Mouse (Mus musculus) gastrocnemius, adult 2 months (tissue): ENCODE data around the gene Muc13. TPM values are rescaled to one million over a fixed set of nuclear protein-coding genes. Genes with fewer than 3 reads are reported as not detected.
A peak's percentile ranks its signal among the peaks of the same experiment; 100 is the strongest.

Source experiments
- DNase-seq: peaks from one replicate; pipeline ENCODE4 v3.0.0; 2022
- H3K27ac ChIP-seq: fragments of 200-600 bp; 2 replicates; pipeline ENCODE4 v1.8.1; 2022; ENCODE audit warnings: mild to moderate bottlenecking
- H3K4me3 ChIP-seq: fragments of 200-600 bp; 2 replicates; pipeline ENCODE4 v1.8.1; 2022; ENCODE audit warnings: mild to moderate bottlenecking, moderate library complexity
- CTCF ChIP-seq: fragments of 200-600 bp; IDR thresholded peaks from 2 replicates; pipeline ENCODE4 v1.8.1; 2022; ENCODE audit warnings: antibody characterized with exemption, mild to moderate bottlenecking, moderate library complexity
- intact Hi-C: fragments of 180-260 bp; cut with DNase I; formaldehyde crosslinking; loops from one replicate; pipeline ENCODE4 v1.15.1; 2025
- total RNA-seq, 2 experiments: library from RNA; stranded (reverse); gene quantifications; 2 replicates each; pipeline ENCODE4 v1.2.3; 2021

Muc13 gene
- total RNA-seq, 2 experiments from 2014 or later: not detected

DNA sequence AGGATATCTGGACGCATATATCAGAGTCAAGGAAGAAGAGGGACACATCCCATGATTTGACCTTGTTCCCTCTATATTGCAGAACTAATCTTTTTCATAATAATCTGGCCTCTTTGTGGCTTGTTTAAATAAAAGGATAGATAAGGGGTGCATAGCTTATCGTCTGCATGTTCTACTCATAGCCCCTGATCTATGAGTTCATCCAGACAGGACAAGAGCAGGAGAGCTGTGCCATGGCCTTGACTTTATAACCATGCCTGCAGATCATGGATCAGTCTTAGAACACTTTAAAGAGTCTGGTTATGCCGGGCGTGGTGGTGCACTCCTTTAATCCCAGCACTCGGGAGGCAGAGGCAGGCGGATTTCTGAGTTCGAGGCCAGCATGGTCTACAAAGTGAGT lies 34.6 kb upstream of the Muc13 start:
- H3K27ac ChIP-seq: no peak overlapping the region
- intact Hi-C loops: no loop called here
- no peak overlapping the region for H3K4me3 ChIP-seq
- no peak for TF ChIP-seq CTCF
- DNase-seq: no peak

- Histone ChIP-seq H3K27ac (no peak overlapping the region), H3K4me3 (no peak overlapping the region)
- intact Hi-C loops: no loop called here
- no peak for TF ChIP-seq CTCF
- no peak for DNase-seq
These were observed 33.3 kb upstream of the Muc13 start for GRCm38 (mm10) chr16:33760542-33760941.

GRCm38 (mm10) chr16:33760996-33761395 lies 32.8 kb upstream of the Muc13 start:
- intact Hi-C loops: no loop called here
- TF ChIP-seq CTCF: no peak

DNA sequence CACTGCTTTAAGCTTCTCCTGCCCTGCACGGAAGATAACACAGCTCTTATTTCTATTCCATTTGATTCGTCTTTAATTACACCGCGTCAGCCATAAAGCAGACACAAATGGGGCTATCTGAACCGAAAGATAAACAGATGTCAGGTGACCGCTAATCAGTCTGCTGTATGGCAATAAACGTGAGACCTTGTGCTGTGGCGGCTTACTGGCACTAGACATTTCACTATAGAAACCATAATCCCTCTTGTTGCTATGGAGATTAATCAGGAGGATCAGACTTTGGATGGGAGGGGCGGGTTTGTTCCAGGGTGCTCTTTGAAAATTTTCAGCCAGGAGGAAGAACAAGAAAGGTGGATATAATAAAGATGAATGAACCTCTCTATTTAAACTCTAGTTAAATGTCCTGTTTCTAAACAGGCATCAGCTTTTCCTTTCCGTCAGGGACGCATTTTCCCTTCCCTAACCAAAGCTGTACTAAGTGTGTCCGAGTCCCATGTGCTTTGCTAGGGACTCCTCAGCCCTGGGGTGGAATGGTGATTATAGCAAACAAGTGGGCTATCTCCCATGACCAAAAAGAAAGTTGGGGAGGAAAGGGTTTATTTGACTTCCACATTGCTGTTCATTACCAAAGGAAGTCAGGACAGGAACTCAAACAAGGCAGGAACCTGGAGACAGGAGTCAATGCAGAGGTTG lies 29.2 kb upstream of the Muc13 start:
- intact Hi-C loops: no loop called here

More at GRCm38 (mm10) chr16:33760996-33761395, 32.8 kb upstream of the Muc13 start:
- H3K27ac ChIP-seq: no peak overlapping the region
- no peak overlapping the region for H3K4me3 ChIP-seq
- DNase-seq: no peak

GRCm38 (mm10) chr16:33765477-33765876 lies 28.4 kb upstream of the Muc13 start:
- intact Hi-C loops: no loop called here
- Histone ChIP-seq H3K4me3 (no peak overlapping the region), H3K27ac (no peak overlapping the region)
- TF ChIP-seq CTCF: no peak
- no peak for DNase-seq

More for the DNA sequence above, 29.2 kb upstream of the Muc13 start:
- no peak for DNase-seq
- no peak for TF ChIP-seq CTCF
- Histone ChIP-seq H3K27ac (no peak overlapping the region), H3K4me3 (no peak overlapping the region)

DNA sequence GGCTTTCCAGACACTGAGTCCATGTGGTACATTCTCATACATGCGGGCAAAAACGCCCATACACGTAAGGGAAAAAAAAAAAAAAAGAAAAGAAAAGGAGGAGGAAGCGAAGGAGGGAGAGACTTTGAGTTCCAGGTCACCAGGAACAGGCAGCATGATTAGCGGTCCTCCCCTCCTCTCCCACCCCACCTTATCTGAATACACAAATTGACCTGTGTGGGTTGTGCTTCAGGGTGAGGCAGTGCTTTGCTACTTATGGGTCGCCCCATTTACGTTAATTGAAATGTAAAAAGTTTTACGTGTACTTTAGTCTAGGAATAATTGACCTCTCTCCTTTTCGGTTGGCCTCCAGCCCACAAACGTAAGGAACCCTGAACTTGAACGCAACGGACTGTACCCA lies 27.5 kb upstream of the Muc13 start:
- no peak for DNase-seq
- intact Hi-C loops: no loop called here
- Histone ChIP-seq H3K27ac (no peak overlapping the region), H3K4me3 (no peak overlapping the region)
- TF ChIP-seq CTCF: no peak

GRCm38 (mm10) chr16:33766757-33767156 lies 27.1 kb upstream of the Muc13 start:
- no peak overlapping the region for H3K4me3 ChIP-seq
- TF ChIP-seq CTCF: no peak
- intact Hi-C loops: no loop called here
- DNase-seq: no peak
- no peak overlapping the region for H3K27ac ChIP-seq

DNA sequence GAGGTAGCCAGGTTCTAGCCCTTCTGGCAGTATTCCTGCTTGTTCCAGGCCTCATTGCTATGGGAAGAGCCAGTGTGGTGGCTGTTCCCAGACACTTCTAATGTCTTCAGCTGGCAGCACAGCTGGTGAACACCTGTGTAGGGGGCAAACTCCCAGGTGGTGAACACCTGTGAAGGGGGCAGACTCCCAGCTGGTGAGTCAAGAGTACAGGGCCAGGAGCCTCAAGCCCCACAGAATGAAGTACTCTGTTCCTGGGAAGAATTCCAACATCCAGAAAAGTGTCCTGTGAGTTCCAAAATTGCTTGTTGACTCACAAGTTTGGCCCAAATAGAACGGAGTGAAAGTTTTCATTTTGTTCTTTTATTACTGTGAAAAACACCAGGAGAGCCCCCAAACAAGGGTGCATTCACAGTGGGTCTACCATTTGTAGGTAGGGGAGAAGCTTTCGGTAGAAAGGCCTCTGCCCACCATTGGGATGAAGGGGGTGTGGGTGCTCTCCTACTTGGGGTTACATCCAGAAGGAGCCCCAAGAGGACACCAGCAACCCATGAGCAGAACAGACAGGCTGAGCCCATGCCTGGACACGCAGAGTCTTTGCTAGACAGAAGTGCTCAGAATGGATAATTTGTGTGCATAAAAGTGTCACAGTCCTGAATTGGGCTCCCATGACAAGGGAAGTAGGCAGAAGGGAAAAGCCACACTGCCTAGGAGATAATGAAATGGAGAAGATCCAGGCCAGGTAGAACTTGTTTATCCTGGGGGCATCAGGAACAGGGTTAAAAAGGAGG lies 25.2 kb upstream of the Muc13 start:
- DNase-seq: no peak
- TF ChIP-seq CTCF: no peak
- Histone ChIP-seq H3K27ac (peak overlapping the region; percentile 28; the same call in 1 of the 2 replicates), H3K4me3 (no peak overlapping the region)
- intact Hi-C loops: no loop called here

GRCm38 (mm10) chr16:33769848-33770247 lies 24.0 kb upstream of the Muc13 start:
- Histone ChIP-seq H3K27ac (no peak overlapping the region), H3K4me3 (no peak overlapping the region)
- intact Hi-C loops: no loop called here
- no peak for DNase-seq
- no peak for TF ChIP-seq CTCF

DNA sequence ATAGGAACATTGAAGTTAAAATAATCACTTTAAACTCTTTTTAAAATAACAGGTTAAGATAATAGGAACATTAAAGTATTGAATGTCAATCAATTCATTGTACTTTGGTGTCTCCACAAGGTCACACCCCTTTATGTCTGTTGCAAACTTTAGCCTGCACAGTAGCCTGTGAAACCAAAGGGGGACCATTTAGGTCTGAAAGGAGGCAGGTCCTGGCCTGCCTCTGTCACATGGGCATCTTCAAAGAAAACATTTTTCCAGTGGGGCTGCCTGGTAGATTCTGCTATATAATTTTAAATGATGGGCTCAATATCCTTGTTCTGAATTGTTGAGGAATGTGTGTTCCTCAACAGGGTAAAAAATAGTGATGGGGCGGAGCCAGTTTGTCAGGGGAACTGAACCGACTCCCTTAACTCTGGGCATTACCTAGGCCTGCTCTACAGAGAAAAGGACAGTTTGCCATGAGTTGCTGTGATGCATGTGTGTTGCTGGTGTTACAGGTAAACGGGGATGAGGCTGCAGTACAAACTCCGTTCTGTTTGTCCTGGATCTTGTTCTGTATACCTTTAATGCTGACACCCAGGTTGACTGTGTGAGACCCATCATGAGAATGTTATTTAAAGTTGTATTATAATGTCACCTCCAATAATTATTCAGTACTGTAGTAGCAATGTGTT lies 22.9 kb upstream of the Muc13 start:
- intact Hi-C loops: no loop called here
- no peak for TF ChIP-seq CTCF

DNA sequence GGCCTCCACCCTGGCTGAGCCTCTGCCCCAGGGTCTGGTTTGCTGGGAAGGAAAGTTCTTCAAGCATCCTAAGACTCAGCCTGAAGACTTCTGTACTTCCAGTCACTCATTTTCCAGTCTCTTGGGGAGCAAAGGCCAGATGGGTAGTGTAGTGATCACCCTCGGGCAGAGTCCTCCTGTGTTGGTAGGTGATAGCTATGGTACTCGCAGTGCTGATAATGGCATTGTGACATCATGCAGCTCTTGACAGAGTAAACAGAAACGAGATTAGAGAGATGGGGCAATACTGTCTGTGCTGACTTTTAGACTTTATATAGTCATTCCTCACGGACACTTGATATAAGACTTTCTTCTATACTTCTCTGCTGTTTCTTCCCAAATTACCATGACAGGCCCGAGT lies 21.0 kb upstream of the Muc13 start:
- no peak for TF ChIP-seq CTCF
- intact Hi-C loops: no loop called here
- no peak overlapping the region for H3K4me3 ChIP-seq
- DNase-seq: no peak
- H3K27ac ChIP-seq: no peak overlapping the region

More for the DNA sequence above, 22.9 kb upstream of the Muc13 start:
- no peak overlapping the region for H3K27ac ChIP-seq
- DNase-seq: no peak
- H3K4me3 ChIP-seq: no peak overlapping the region

DNA sequence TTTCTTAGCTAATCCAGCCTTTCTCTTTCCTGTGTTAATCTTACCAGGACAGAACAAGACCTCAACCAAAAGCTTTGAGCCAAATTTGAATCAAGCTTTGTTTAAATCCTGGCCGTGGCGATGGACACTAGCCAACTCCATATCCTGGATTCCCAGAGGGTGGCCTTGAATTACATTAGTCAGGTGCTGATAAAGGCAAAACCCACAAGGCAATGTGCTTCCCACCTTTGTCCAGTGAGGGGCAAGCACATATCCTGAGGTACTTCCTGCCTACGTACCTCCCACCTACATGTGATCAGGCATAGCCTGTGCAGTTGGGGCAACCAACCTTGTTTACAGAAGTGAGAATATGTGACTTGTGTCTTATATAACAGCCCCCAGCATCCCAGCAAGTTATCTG lies 18.9 kb upstream of the Muc13 start:
- intact Hi-C loops: no loop called here

DNA sequence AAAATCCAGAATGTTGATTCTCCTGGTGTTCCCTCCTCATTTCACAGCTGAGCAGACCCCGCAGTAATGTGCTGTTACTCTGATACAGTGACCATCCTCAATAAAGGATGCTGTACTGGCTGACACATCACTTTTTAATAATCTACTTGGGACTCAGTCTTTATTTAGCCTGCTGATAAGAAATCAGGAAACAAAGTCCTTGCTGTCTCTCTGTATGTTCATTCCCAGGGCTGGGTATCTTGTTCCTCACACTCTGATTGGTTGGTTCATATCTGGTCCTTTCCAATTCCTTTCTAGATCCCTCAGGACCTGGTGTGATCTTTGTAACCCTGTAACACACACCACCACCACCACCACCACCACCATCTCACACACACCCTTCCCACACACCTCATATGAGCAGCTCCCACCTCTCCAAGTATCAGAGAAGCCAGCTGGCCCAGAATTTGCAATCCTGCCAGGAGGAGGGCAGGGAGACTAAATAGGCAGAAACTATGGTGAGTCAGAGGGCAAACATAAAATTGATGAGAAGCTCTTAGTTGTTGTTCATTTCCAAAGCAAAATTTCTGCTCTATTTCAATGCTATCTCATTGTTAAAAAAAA lies 18.0 kb upstream of the Muc13 start:
- Histone ChIP-seq H3K27ac (no peak overlapping the region), H3K4me3 (no peak overlapping the region)
- no peak for TF ChIP-seq CTCF
- no peak for DNase-seq
- intact Hi-C loops: no loop called here

More for the DNA sequence above, 18.9 kb upstream of the Muc13 start:
- H3K27ac ChIP-seq: no peak overlapping the region
- TF ChIP-seq CTCF: no peak
- no peak overlapping the region for H3K4me3 ChIP-seq
- no peak for DNase-seq
